ENCODE assay signal across 8 mouse cellular contexts in the genomic region with DNA sequence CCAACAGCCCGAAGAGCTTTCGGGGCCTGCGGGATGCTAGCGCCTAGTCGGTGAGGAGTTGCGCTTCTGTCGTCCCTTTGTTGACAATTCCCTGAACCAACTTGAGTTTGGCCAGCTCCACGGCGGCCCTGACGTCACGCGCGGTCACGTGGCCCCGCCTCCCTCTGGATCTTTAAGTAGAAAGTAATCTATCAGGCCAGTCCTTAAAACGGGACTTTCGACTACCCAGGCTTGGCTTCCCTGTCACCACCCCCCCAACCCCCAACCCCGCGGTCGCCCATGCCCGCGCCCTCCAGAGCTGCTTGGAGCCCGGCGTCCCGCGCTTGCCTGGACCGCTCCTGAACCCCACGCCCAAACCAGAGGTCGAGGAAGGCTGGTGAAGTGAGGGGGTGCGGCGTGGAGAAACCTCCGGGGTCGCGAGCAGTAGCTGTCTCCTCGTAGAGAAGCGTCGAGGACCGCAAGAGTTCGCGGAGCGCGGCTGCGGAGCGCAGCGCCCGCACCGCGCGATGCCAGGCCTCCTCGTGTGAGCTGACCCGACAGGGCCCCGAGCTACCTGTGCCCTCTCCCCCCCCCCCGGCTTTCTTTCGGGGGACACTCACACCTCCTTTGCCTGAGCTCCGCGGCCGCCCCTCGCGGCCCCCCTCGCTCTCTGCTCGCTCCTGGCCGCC. TPM values are rescaled to one million over a fixed set of nuclear protein-coding genes. Genes with fewer than 3 reads are reported as not detected.
DNase-seq lines count a peak whose midpoint lies in the region; ATAC-seq and TF ChIP-seq lines count a peak whose summit lies in the region.

A gene (plus strand): TSS at position 363 of the 668 bp plus-strand sequence.

- H3K36me3 ChIP-seq in ES-E14 (ENCODE audit: control insufficient read depth, insufficient read depth, low read length, poor library complexity, severe bottlenecking) = no peaks in the 10 kb centered on the region; the same call in 1 of the 2 replicates
- no peaks in the 10 kb centered on the region for H3K36me3 ChIP-seq in forebrain, embryonic 13.5 days (ENCODE audit: poor library complexity, severe bottlenecking)
- no peaks in the 10 kb centered on the region for H3K36me3 ChIP-seq in limb, embryonic 11.5 days (ENCODE audit: control insufficient read depth, insufficient read depth, low read length)

- H3K4me2 ChIP-seq in forebrain, embryonic 13.5 days = peak within 1 kb of the TSS; percentile 57
- peak within 1 kb of the TSS; percentile 38 for H3K4me2 ChIP-seq in limb, embryonic 11.5 days (ENCODE audit: low read depth, severe bottlenecking)

- peaks cover 96% of the 10 kb centered on the region for H3K27me3 ChIP-seq in forebrain, embryonic 13.5 days
- H3K27me3 ChIP-seq in limb, embryonic 11.5 days (ENCODE audit: control insufficient read depth, insufficient read depth, low read length) = peaks cover 75% of the 10 kb centered on the region

- peak; percentile 26 for DNase-seq in gastrocnemius, adult 2 months
- DNase-seq in gastrocnemius, adult 18-20 months (ENCODE audit: low spot score) = no peak
- DNase-seq in ES-E14 (ENCODE audit: low read depth, low spot score) = no peak
- peak; percentile 69 for DNase-seq in limb, embryonic 11.5 days (ENCODE audit: low spot score)
- DNase-seq in retina, embryonic 14.5 days (ENCODE audit: low spot score) = peak; percentile 52
- DNase-seq in layer of hippocampus, adult 9-11 months = no peak
- DNase-seq in urinary bladder, postnatal 25 days (ENCODE audit: low spot score) = no peak

- peaks cover 4 to 5% of the 10 kb centered on the region in 2 experiments; a peak in 2 of 4 replicates for H3K4me1 ChIP-seq in ES-E14 (ENCODE audit: control insufficient read depth in 2 of 2, insufficient read depth in 2 of 2, low read length in 2 of 2, poor library complexity in 1 of 2)
- peaks cover 38% of the 10 kb centered on the region for H3K4me1 ChIP-seq in forebrain, embryonic 13.5 days
- peaks cover 3% of the 10 kb centered on the region; the same call in 1 of the 2 replicates for H3K4me1 ChIP-seq in limb, embryonic 11.5 days (ENCODE audit: control insufficient read depth, insufficient read depth, low read length)

- intact Hi-C loops in gastrocnemius, adult 2 months (cut with DNase I) = no loop called here

- H3K27ac ChIP-seq in gastrocnemius, adult 2 months = peak within 1 kb of the TSS; percentile 70
- H3K27ac ChIP-seq in ES-E14 (ENCODE audit: insufficient read depth, low read depth, low read length, poor library complexity, severe bottlenecking) = no peak within 1 kb of the TSS
- H3K27ac ChIP-seq in forebrain, embryonic 13.5 days = no peak within 1 kb of the TSS
- no peak within 1 kb of the TSS for H3K27ac ChIP-seq in limb, embryonic 11.5 days (replicated peaks; ENCODE audit: low read depth, low read length)

- peak within 1 kb of the TSS; percentile 63 for H3K4me3 ChIP-seq in gastrocnemius, adult 2 months
- peak within 1 kb of the TSS; percentile 54 to 77 for H3K4me3 ChIP-seq in ES-E14 (ENCODE audit: insufficient read depth in 1 of 2, low read depth in 1 of 2, low read length in 2 of 2, poor library complexity in 1 of 2, severe bottlenecking in 1 of 2)
- H3K4me3 ChIP-seq in forebrain, embryonic 13.5 days = peak within 1 kb of the TSS; percentile 38
- H3K4me3 ChIP-seq in limb, embryonic 11.5 days (ENCODE audit: low read depth, low read length) = peak within 1 kb of the TSS; percentile 16

- 2% methylated on average over 53 of the region's 62 CpGs for WGBS in forebrain, embryonic 13.5 days
- under 1% methylated on average over 48 of the region's 62 CpGs for WGBS in limb, embryonic 11.5 days

- H3K9me3 ChIP-seq in ES-E14 (ENCODE audit: control insufficient read depth, insufficient read depth, low read depth, low read length) = no peaks in the 10 kb centered on the region
- no peaks in the 10 kb centered on the region for H3K9me3 ChIP-seq in forebrain, embryonic 13.5 days (replicated peaks)
- H3K9me3 ChIP-seq in limb, embryonic 11.5 days (ENCODE audit: control insufficient read depth, low read length) = no peaks in the 10 kb centered on the region

- in situ Hi-C loops in ES-E14 (cut with MboI; ENCODE audit: low sequenced_read_pairs in 2 of 2, unreplicated experiment in 2 of 2) = no loop called here

- ATAC-seq in forebrain, embryonic 13.5 days = no peak
- no peak for ATAC-seq in limb, embryonic 11.5 days (ENCODE audit: insufficient number of reproducible peaks, low FRiP score, low TSS enrichment, low read depth)

- peak within 1 kb of the TSS; percentile 70 for H3K9ac ChIP-seq in ES-E14 (ENCODE audit: insufficient read depth, low read depth, low read length, poor library complexity, severe bottlenecking)
- H3K9ac ChIP-seq in forebrain, embryonic 13.5 days = no peak within 1 kb of the TSS
- no peak within 1 kb of the TSS for H3K9ac ChIP-seq in limb, embryonic 11.5 days (ENCODE audit: low read length)

- no peak for TF ChIP-seq CTCF in gastrocnemius, adult 2 months (IDR thresholded peaks at IDR 0.05)

TF ChIP-seq in ES-E14, 5 proteins besides CTCF, POLR2A, EP300 and RAD21:
- no peak for TF ChIP-seq HCFC1 (IDR thresholded peaks at IDR 0.05; ENCODE audit: borderline replicate concordance, insufficient read depth, low read length)
- TF ChIP-seq ZC3H11A (IDR thresholded peaks at IDR 0.05; ENCODE audit: borderline replicate concordance, low read depth, low read length) = no peak
- TF ChIP-seq MAFK (IDR thresholded peaks at IDR 0.05; ENCODE audit: insufficient read depth, low read depth, low read length) = no peak

RNA-seq across cellular contexts. Expression of the gene that starts here (rescaled TPM):
- total RNA-seq in gastrocnemius, adult 2 months (2021) = 1 to 10 TPM in 1 of 2 experiments, under 1 TPM in 1; 0.84 to 1.7 TPM
- 1 to 10 TPM; 1.1 to 1.6 TPM for total RNA-seq in gastrocnemius, adult 18-20 months (2021)
- total RNA-seq in ES-E14 (2012; rRNA removed) = 26.1 and 34.7 TPM in 2 replicates
- not detected in 2 replicates for polyA plus RNA-seq in forebrain, embryonic 13.5 days (2015; fragmentation: Nextera tagmentation; extraction: Ambion mirVana)
- 0.21 and 0.44 TPM in 2 replicates for polyA plus RNA-seq in limb, embryonic 11.5 days (2014; fragmentation: Nextera tagmentation; extraction: Ambion mirVana)

Comparison
In these comparisons a context has a peak if more than half of its experiments do, and no peak if none do; other contexts are left out.
1. DNase-seq: peak in gastrocnemius, adult 2 months (single experiment) and retina, embryonic 14.5 days (single experiment); none in gastrocnemius, adult 18-20 months (single experiment), ES-E14 (single experiment), layer of hippocampus, adult 9-11 months (single experiment) and urinary bladder, postnatal 25 days (single experiment).
2. Peak in DNase-seq, H3K4me3 ChIP-seq and H3K4me2 ChIP-seq in limb, embryonic 11.5 days; RNA of the gene not detected or under 1 TPM.
3. Peak in every context shown above with its lines, with median percentiles within 50 percentile points of each other: H3K4me3 ChIP-seq.